Mouse (Mus musculus): ENCODE measurements at regions not wholly inside any gene's neighbourhood (a gene's known extent, or its start where the extent isn't known, plus 50 kb on each side); places are given as distances from the start of the nearest gene placed in this dataset.

DNA sequence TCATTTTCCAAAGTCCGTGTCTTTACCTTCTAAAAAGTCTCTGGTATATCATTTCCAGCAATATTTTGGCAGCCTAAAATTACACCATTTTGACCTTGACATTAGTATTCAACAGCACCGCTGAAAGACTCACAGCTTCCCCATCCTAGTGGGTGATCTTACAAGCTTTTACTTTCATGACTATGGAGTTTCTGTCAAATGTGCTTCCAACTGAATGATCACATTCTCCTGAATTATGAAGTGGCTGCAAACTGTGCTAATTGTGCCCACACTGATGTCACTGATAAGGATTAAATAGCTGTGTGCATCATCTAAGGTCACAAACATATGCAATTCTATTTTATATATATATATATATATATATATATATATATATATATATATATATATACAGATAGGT is 955.5 kb upstream of the Tenm3 start:
- TF ChIP-seq POLR2A (IDR thresholded peaks at IDR 0.05; ENCODE audit: borderline replicate concordance, insufficient read depth, low read length): no peak
- TF ChIP-seq CTCF (IDR thresholded peaks at IDR 0.05; ENCODE audit: borderline replicate concordance, insufficient read depth, low read depth, low read length): no peak

Measured in cerebellum, adult 2 months (tissue).